Mouse (Mus musculus) olfactory bulb, adult 2 months (tissue): ENCODE measurements around the gene Psma6.

Source experiments
- CTCF ChIP-seq: fragments of 200-500 bp; IDR thresholded peaks from 2 replicates; pipeline ENCODE4 v1.5.1; 2012; ENCODE audit warnings: low read depth, mild to moderate bottlenecking, low read length, moderate library complexity; ENCODE audit not compliant: insufficient read depth
- POLR2A ChIP-seq: fragments of 200-500 bp; IDR thresholded peaks from 2 replicates; pipeline ENCODE4 v1.6.1; 2012; ENCODE audit warnings: mild to moderate bottlenecking, low read depth, low read length, moderate library complexity; ENCODE audit not compliant: insufficient read depth

- TF ChIP-seq CTCF = no peak
- peak; percentile 90 for TF ChIP-seq POLR2A
These were observed 14.5 kb downstream of the Psma6 start for GRCm38 (mm10) chr12:55398240-55399127.
